Mouse (Mus musculus) limb, embryonic 15.5 days (tissue): ENCODE results near the gene Gpc3. TPM values are rescaled to one million over a fixed set of nuclear protein-coding genes. Genes with fewer than 3 reads are reported as not detected.
"Not testable (repeated sequence)": the region's sequence is repeated elsewhere in the genome, so short reads cannot be mapped to it uniquely, and the experiment has no call there.

Experiments used
- ATAC-seq: fragments of 200-750 bp; cut with Nextera tagmentation; 2 replicates; pipeline ENCODE4 v1.8.0; 2017; ENCODE audit warnings: low read depth, moderate TSS enrichment; ENCODE audit not compliant: insufficient number of reproducible peaks, low FRiP score, low TSS enrichment
- H3K27ac ChIP-seq: fragments of 300-500 bp; sonication (generic); 2 replicates; pipeline ENCODE4 v1.5.1; 2015; ENCODE audit warnings: moderate library complexity, mild to moderate bottlenecking, inconsistent platforms
- H3K27me3 ChIP-seq: fragments of 300-500 bp; sonication (generic); 2 replicates; pipeline ENCODE4 v1.6.1; 2015; ENCODE audit warnings: inconsistent platforms
- H3K36me3 ChIP-seq: fragments of 300-500 bp; sonication (generic); 2 replicates; pipeline ENCODE4 v1.6.1; 2015; ENCODE audit warnings: inconsistent platforms
- H3K4me1 ChIP-seq: fragments of 300-500 bp; sonication (generic); 2 replicates; pipeline ENCODE4 v1.6.1; 2015; ENCODE audit warnings: inconsistent platforms
- H3K4me2 ChIP-seq: fragments of 300-500 bp; sonication (generic); 2 replicates; pipeline ENCODE4 v1.6.1; 2015; ENCODE audit warnings: mild to moderate bottlenecking, inconsistent platforms
- H3K4me3 ChIP-seq: fragments of 300-500 bp; sonication (generic); 2 replicates; pipeline ENCODE4 v1.5.1; 2015; ENCODE audit warnings: mild to moderate bottlenecking, inconsistent platforms
- H3K9ac ChIP-seq: fragments of 300-500 bp; sonication (generic); 2 replicates; pipeline ENCODE4 v1.6.1; 2015; ENCODE audit warnings: inconsistent platforms
- H3K9me3 ChIP-seq: fragments of 300-500 bp; sonication (generic); 2 replicates; pipeline ENCODE4 v1.6.1; 2016; ENCODE audit warnings: inconsistent platforms
- WGBS: fragments of 180-500 bp; shearing (Covaris S2); methylation state at CpG from one replicate; pipeline ENCODE4 v1.1.7; 2015; 5-methylcytosine and 5-hydroxymethylcytosine counted together
- microRNA counts: library from miRNA; unstranded; fragments of <30 nt; microRNA quantifications from one replicate; lab custom pipeline; 2016
- microRNA-seq: library from miRNA; unstranded; fragments of <30 nt; microRNA quantifications from one replicate; pipeline ENCODE4, GENCODE M21; 2016
- polyA plus RNA-seq: library from polyadenylated mRNA; unstranded; fragments of >200 nt; fragmentation: Nextera tagmentation; extraction: Ambion mirVana; gene quantifications from 2 replicates; pipeline ENCODE4 v1.2.1, GENCODE M21; 2015

The Gpc3 gene
- polyA plus RNA-seq, 1 experiment from 2014 or later, result 768 TPM

- Histone ChIP-seq H3K27ac (no peak overlapping the region), H3K4me3 (no peak overlapping the region), H3K36me3 (no peaks in the 10 kb centered on the region), H3K9ac (no peak overlapping the region), H3K4me2 (no peak overlapping the region), H3K4me1 (peaks cover 3% of the 10 kb centered on the region; the same call in 1 of the 2 replicates), H3K27me3 (0 out of 2 replicates have a peak, but pooled peaks cover 5% of the 10 kb centered on the region), H3K9me3 (no peaks in the 10 kb centered on the region)
- ATAC-seq, result no peak
- WGBS, result 59% methylated on average over 7 of the region's 7 CpGs
Measured at GRCm38 (mm10) chrX:52261546-52261945, 352.2 kb downstream of the Gpc3 start.

- H3K27ac ChIP-seq, H3K36me3 ChIP-seq, H3K27me3 ChIP-seq, ATAC-seq, H3K9me3 ChIP-seq, H3K4me1 ChIP-seq, H3K4me3 ChIP-seq, H3K4me2 ChIP-seq, H3K9ac ChIP-seq: not testable (repeated sequence)
- WGBS, result 82% methylated on average over 1 of the region's 1 CpGs
Measured at GRCm38 (mm10) chrX:52259771-52260170, 354.0 kb downstream of the Gpc3 start.

- no peak overlapping the region for H3K4me3 ChIP-seq
- WGBS, result 81% methylated on average over 1 of the region's 1 CpGs
- H3K9ac ChIP-seq, result no peak overlapping the region
- no peaks in the 10 kb centered on the region for H3K4me1 ChIP-seq
- H3K4me2 ChIP-seq, result no peak overlapping the region
- no peaks in the 10 kb centered on the region for H3K27me3 ChIP-seq
- H3K27ac ChIP-seq, result no peak overlapping the region
- no peak for ATAC-seq
- no peaks in the 10 kb centered on the region for H3K36me3 ChIP-seq
- H3K9me3 ChIP-seq, result no peaks in the 10 kb centered on the region
Measured at GRCm38 (mm10) chrX:52254526-52254925, 359.2 kb downstream of the Gpc3 start.

- no peak for ATAC-seq
- no peaks in the 10 kb centered on the region for H3K27me3 ChIP-seq
Measured at GRCm38 (mm10) chrX:52245694-52246297, 368.0 kb downstream of the Gpc3 start.

GRCm38 (mm10) chrX:52237470-52237869, 376.3 kb downstream of the Gpc3 start:
- WGBS, result 88% methylated on average over 4 of the region's 4 CpGs
- H3K27ac ChIP-seq, result no peak overlapping the region

More at GRCm38 (mm10) chrX:52245694-52246297, 368.0 kb downstream of the Gpc3 start:
- Histone ChIP-seq H3K4me1 (no peaks in the 10 kb centered on the region), H3K27ac (no peak overlapping the region), H3K4me3 (no peak overlapping the region), H3K9me3 (no peaks in the 10 kb centered on the region), H3K36me3 (no peaks in the 10 kb centered on the region), H3K4me2 (no peak overlapping the region), H3K9ac (no peak overlapping the region)
- 61% methylated on average over 4 of the region's 4 CpGs for WGBS

GRCm38 (mm10) chrX:52231984-52232383, 381.8 kb downstream of the Gpc3 start:
- H3K4me3 ChIP-seq, result no peak overlapping the region
- H3K4me2 ChIP-seq, result no peak overlapping the region
- H3K9ac ChIP-seq, result no peak overlapping the region
- H3K9me3 ChIP-seq, result no peaks in the 10 kb centered on the region
- no peak for ATAC-seq
- 34% methylated on average over 7 of the region's 7 CpGs for WGBS
- no peaks in the 10 kb centered on the region for H3K27me3 ChIP-seq
- no peak overlapping the region for H3K27ac ChIP-seq
- no peaks in the 10 kb centered on the region for H3K4me1 ChIP-seq
- H3K36me3 ChIP-seq, result no peaks in the 10 kb centered on the region

More at GRCm38 (mm10) chrX:52237470-52237869, 376.3 kb downstream of the Gpc3 start:
- H3K27me3 ChIP-seq, result no peaks in the 10 kb centered on the region
- H3K4me2 ChIP-seq, result no peak overlapping the region
- H3K4me3 ChIP-seq, result no peak overlapping the region
- H3K9ac ChIP-seq, result no peak overlapping the region
- no peak for ATAC-seq
- H3K4me1 ChIP-seq, result no peaks in the 10 kb centered on the region
- H3K9me3 ChIP-seq, result no peaks in the 10 kb centered on the region
- H3K36me3 ChIP-seq, result no peaks in the 10 kb centered on the region

GRCm38 (mm10) chrX:52230711-52231110, 383.0 kb downstream of the Gpc3 start:
- no peak overlapping the region for H3K9ac ChIP-seq
- no peak overlapping the region for H3K4me2 ChIP-seq
- H3K4me1 ChIP-seq, result no peaks in the 10 kb centered on the region
- H3K27me3 ChIP-seq, result no peaks in the 10 kb centered on the region
- no peaks in the 10 kb centered on the region for H3K9me3 ChIP-seq
- WGBS, result 56% methylated on average over 4 of the region's 4 CpGs
- no peak overlapping the region for H3K4me3 ChIP-seq
- H3K36me3 ChIP-seq, result no peaks in the 10 kb centered on the region
- no peak for ATAC-seq
- H3K27ac ChIP-seq, result 0 out of 2 replicates have a peak overlapping the region, but pooled peaks have one; percentile 22

MicroRNA genes within 50 kb of the gene (microRNA counts, 519-probe panel; counts per million panel counts)
- 1,633 counts per million, percentile 21 among the panel's probes with 10 or more counts for microRNA mmu-miR-717 (lab: Ali Mortazavi, UCI)

Small RNAs within 50 kb of the gene (microRNA-seq; reads per million reads assigned to microRNA genes)
- gene Mir6384 (not detected), gene Mir717 (not detected)

Other genes starting within 250 kb of the Gpc3 start
- gene Ccdc160, start 177.2 kb upstream of the Gpc3 start, polyA plus RNA-seq, result 0.15 and 0.45 TPM in 2 replicates